Mouse (Mus musculus) hindbrain, postnatal 0 days (tissue): ENCODE measurements at regions not wholly inside any gene's neighbourhood (a gene's known extent, or its start where the extent isn't known, plus 50 kb on each side); places are given as distances from the start of the nearest gene placed in this dataset.

ENCODE experiments used
- ATAC-seq: fragments of 200-750 bp; cut with Nextera tagmentation; 2 replicates; pipeline ENCODE4 v1.8.0; 2017; ENCODE audit warnings: mild to moderate bottlenecking, moderate TSS enrichment, moderate library complexity
- DNase-seq: peaks from one replicate; pipeline ENCODE4 v3.0.0-alpha.2; 2015; ENCODE audit warnings: low spot score
- H3K27ac ChIP-seq: fragments of 300-500 bp; sonication (generic); 2 replicates; pipeline ENCODE4 v1.5.1; 2014; ENCODE audit warnings: mild to moderate bottlenecking
- H3K27me3 ChIP-seq: fragments of 300-500 bp; sonication (generic); 2 replicates; pipeline ENCODE4 v1.6.1; 2014; ENCODE audit warnings: low read length, mixed read lengths; ENCODE audit not compliant: insufficient read depth
- H3K36me3 ChIP-seq: fragments of 300-500 bp; sonication (generic); 2 replicates; pipeline ENCODE4 v1.6.1; 2014; ENCODE audit warnings: low read length, mixed read lengths; ENCODE audit not compliant: insufficient read depth
- H3K4me1 ChIP-seq: fragments of 300-500 bp; sonication (generic); 2 replicates; pipeline ENCODE4 v1.6.1; 2014; ENCODE audit warnings: antibody characterized with exemption, low read length, mixed read lengths; ENCODE audit not compliant: insufficient read depth
- H3K4me2 ChIP-seq: fragments of 300-500 bp; sonication (generic); 2 replicates; pipeline ENCODE4 v1.6.1; 2014; ENCODE audit warnings: low read depth, mild to moderate bottlenecking, low read length, moderate library complexity, mixed read lengths
- H3K4me3 ChIP-seq: fragments of 300-500 bp; sonication (generic); 2 replicates; pipeline ENCODE4 v1.5.1; 2014; ENCODE audit warnings: low read length
- H3K9ac ChIP-seq: fragments of 300-500 bp; sonication (generic); replicated peaks from 2 replicates; pipeline ENCODE4 v1.6.1; 2014; ENCODE audit warnings: mild to moderate bottlenecking, low read length, moderate library complexity, mixed read lengths
- H3K9me3 ChIP-seq: fragments of 300-500 bp; sonication (generic); 2 replicates; pipeline ENCODE4 v1.6.1; 2016; ENCODE audit warnings: low read length, mixed read lengths
- CTCF ChIP-seq: IDR thresholded peaks from 2 replicates; pipeline ENCODE4 v1.5.1; 2016; ENCODE audit warnings: antibody characterized with exemption, control low read depth, low read depth
- WGBS: fragments of 180-500 bp; shearing (Covaris S2); extraction: QIAGEN DNeasy Blood & Tissue Kit; methylation state at CpG from one replicate; pipeline ENCODE4 v1.1.7; 2014; 5-methylcytosine and 5-hydroxymethylcytosine counted together

DNA sequence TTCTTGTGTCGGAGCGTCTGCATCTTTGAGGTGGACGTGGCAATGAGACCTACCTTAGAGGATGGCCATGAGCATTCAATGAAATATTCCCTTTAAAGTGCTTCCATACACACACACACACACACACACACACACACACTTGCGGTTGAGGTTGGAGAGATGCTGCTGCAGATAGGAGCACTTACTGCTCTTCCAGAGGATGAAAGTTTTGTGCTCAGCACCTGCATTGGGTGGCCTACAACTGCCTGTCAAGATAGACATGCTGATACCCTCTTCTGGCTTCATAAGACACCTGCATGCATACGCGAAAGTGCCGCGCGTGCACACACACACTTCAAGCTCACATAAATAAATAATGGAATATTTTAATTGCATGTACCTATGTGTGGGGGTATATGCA lies 111.5 kb upstream of the Pja1 start:
- H3K9me3 ChIP-seq = no peaks in the 10 kb centered on the region
- no peaks in the 10 kb centered on the region for H3K36me3 ChIP-seq
- H3K27ac ChIP-seq = no peak overlapping the region
- DNase-seq = no peak
- 89% methylated on average over 9 of the region's 9 CpGs for WGBS
- no peaks in the 10 kb centered on the region for H3K27me3 ChIP-seq
- H3K4me2 ChIP-seq = no peak overlapping the region
- TF ChIP-seq CTCF = no peak
- no peak overlapping the region for H3K9ac ChIP-seq
- no peak overlapping the region for H3K4me3 ChIP-seq
- ATAC-seq = no peak
- H3K4me1 ChIP-seq = no peaks in the 10 kb centered on the region

DNA sequence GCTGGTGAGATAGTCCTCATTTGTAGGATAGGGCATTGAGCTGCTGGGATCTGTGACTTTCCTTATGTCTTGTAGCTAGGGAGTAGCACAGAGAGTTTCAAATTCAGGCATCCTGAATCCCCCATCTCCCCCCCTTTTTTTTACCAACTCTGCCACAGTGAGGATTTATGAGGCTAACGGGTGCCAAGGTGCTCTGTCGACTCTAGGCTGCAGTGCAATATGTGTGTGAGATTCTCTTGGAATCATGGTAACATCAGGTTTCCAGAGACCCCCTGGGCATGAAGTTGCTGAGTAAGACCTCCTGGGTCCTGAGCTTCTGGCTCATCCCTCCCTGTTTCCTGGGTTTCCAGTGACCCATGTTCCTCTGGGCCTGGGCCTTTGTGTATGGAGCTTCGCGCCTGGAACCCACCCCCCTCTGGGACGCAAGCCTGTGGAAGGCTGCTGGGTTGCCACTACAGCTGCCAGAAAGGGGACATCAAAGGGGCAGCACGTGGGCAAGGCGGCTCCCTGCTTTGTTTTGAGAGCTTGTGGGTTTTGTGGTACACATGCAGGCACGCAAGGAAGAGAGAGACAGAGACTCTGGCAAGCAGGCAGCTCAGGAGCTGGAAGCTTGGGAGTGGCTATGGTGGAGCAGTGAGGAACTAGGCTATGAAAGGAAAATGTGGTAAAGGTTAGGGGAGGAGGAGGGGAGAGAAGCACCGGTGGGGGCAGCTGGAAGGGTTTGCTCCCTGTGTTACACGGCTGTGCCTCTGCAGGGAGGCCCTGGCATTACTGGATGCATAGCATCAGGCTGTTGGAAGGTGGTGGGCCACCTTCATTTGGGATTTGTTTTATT lies 110.8 kb upstream of the Pja1 start:
- H3K27me3 ChIP-seq = no peaks in the 10 kb centered on the region
- DNase-seq (peak; percentile 12), ATAC-seq (peak; percentile 55; the same call in 1 of the 2 replicates)
- H3K27ac ChIP-seq = no peak overlapping the region
- TF ChIP-seq CTCF = no peak
- H3K9me3 ChIP-seq = no peaks in the 10 kb centered on the region
- no peaks in the 10 kb centered on the region for H3K4me1 ChIP-seq
- H3K4me3 ChIP-seq = no peak overlapping the region
- H3K9ac ChIP-seq = no peak overlapping the region
- H3K36me3 ChIP-seq = no peaks in the 10 kb centered on the region
- no peak overlapping the region for H3K4me2 ChIP-seq
- 47% methylated on average over 10 of the region's 10 CpGs for WGBS

DNA sequence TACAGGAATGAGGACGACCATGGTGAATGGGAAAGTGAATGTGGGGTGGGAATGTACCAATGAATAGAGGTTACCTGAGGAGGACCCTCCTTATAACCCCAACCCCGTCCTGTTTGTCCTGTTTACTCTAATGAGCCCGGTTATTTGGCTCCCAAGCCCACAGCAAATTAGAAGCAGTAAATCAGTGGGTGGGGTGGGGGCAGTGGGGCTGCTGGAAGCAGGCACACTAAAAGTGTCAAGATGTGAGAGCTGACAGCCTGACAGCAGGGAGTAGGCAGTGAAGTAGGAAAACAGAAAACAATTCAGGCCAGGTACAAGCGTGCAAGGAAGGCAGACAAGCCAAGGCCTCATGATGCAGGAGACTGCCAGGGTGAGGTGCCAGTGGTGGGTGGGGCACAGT lies 108.1 kb upstream of the Pja1 start:
- no peak overlapping the region for H3K4me2 ChIP-seq
- no peak overlapping the region for H3K4me3 ChIP-seq
- DNase-seq (no peak), ATAC-seq (no peak)
- H3K27me3 ChIP-seq = no peaks in the 10 kb centered on the region
- no peaks in the 10 kb centered on the region for H3K9me3 ChIP-seq
- H3K36me3 ChIP-seq = no peaks in the 10 kb centered on the region
- no peak overlapping the region for H3K9ac ChIP-seq
- TF ChIP-seq CTCF = no peak
- 69% methylated on average over 4 of the region's 4 CpGs for WGBS
- no peaks in the 10 kb centered on the region for H3K4me1 ChIP-seq
- H3K27ac ChIP-seq = no peak overlapping the region

DNA sequence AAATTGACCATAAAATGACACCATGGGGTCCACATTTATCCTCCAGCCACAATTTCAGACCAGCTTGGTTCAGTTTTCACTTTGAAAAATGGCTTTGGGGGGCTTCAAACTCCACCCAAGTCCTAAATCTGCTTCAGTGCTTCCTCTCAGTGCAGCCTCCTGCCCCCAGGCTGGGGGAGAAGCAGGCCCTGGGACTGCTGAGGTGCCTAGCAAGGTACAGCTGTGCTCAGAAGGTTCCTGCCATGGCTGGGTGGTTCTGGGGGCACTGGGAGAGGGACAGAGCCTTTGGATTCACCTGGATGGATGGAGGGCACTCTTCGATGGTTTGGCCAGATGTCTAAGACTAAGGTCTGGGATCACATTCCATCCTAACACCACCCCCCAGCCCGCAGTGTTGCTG lies 107.7 kb upstream of the Pja1 start:
- H3K27ac ChIP-seq = no peak overlapping the region
- H3K36me3 ChIP-seq = no peaks in the 10 kb centered on the region
- no peaks in the 10 kb centered on the region for H3K27me3 ChIP-seq
- no peak overlapping the region for H3K4me2 ChIP-seq
- no peaks in the 10 kb centered on the region for H3K4me1 ChIP-seq
- H3K4me3 ChIP-seq = no peak overlapping the region
- no peak for ATAC-seq
- WGBS = 86% methylated on average over 2 of the region's 2 CpGs
- TF ChIP-seq CTCF = no peak
- DNase-seq = no peak
- H3K9me3 ChIP-seq = no peaks in the 10 kb centered on the region
- no peak overlapping the region for H3K9ac ChIP-seq

DNA sequence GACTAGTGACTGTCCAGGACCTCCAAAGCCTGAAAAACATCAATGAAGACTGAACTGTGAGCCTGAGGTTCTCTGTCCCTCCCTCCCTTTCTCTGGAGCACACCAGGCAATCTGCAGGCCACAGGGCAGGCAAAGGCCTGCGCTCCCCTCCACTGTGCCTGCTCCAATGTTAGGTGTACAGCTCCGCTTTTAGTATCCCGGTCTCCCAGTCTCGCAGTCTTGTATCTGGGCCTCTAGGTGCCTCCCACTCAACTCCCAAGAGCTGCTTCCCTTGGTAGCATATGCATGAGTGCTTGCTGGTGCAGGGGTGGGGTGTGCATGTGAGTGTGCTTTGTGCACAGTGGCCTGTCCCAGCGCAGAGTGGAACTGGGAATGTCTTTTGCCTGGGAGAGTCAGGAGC lies 104.0 kb upstream of the Pja1 start:
- H3K4me1 ChIP-seq = no peaks in the 10 kb centered on the region
- no peak for DNase-seq
- ATAC-seq = peak; percentile 31
- no peaks in the 10 kb centered on the region for H3K27me3 ChIP-seq
- no peak for TF ChIP-seq CTCF
- H3K4me2 ChIP-seq = no peak overlapping the region
- no peak overlapping the region for H3K27ac ChIP-seq
- no peak overlapping the region for H3K9ac ChIP-seq
- H3K36me3 ChIP-seq = no peaks in the 10 kb centered on the region
- no peak overlapping the region for H3K4me3 ChIP-seq
- 55% methylated on average over 5 of the region's 5 CpGs for WGBS
- H3K9me3 ChIP-seq = no peaks in the 10 kb centered on the region

DNA sequence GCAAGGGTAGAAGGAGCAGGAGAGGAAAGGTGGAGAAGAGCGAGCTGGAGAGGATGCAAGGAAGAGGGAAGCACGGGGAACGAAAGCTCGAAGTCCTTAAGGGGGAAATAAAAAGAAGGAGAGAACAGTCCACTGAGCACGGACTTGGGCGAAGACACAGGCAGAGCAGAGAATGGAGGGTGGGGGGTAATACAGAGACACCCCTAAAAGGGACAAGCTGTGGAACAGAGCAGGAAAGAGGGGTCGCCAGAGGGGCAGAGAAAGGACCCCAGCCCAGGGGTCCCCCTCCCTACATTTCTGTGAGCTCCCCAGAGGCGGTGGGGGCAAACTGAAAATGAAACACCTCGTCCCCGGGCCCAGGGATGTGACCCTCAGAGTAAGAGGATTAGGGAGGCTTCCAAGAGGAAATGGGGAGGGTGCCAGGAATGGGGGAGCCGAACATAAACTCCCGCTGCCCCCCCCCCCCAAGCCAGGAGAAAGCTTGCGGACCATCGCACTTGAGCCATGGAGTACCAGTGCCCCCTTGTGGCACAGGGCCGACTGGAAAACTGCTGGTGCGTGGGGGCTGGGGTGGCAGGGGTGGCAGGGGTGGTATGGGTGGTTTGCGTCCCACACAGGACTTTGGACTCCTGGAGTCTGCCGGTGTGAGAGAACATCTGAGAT lies 103.5 kb upstream of the Pja1 start:
- peak overlapping the region; percentile 50 for H3K4me2 ChIP-seq
- H3K9me3 ChIP-seq = no peaks in the 10 kb centered on the region
- WGBS = 38% methylated on average over 16 of the region's 18 CpGs
- no peak overlapping the region for H3K9ac ChIP-seq
- H3K36me3 ChIP-seq = no peaks in the 10 kb centered on the region
- no peak overlapping the region for H3K27ac ChIP-seq
- DNase-seq (peak; percentile 71), ATAC-seq (peak; percentile 64)
- H3K4me1 ChIP-seq = no peaks in the 10 kb centered on the region
- H3K27me3 ChIP-seq = no peaks in the 10 kb centered on the region
- peak; percentile 81 for TF ChIP-seq CTCF
- H3K4me3 ChIP-seq = peak overlapping the region; percentile 14; the same call in 1 of the 2 replicates

DNA sequence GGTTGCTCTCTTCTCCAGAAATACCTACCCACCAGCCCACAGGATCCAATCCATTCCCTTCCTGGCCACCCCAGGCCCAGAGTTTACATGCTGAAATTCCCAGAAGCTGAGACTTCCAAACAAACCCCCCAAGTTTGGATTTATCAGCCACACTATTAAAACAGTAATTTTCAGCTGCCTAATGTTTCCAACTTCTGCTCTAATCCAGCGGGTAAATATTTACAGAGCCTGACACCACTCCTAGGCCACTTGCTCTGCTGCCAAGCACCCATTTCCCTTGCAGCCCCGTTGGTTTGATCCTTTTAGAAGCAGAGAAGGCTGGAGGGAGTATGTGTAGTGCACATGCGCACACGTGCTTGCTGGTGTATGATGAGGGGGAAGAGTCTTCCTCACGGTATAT lies 99.1 kb upstream of the Pja1 start:
- H3K27me3 ChIP-seq = peaks cover 12% of the 10 kb centered on the region; the same call in 1 of the 2 replicates
- no peak overlapping the region for H3K9ac ChIP-seq
- 79% methylated on average over 5 of the region's 5 CpGs for WGBS
- no peaks in the 10 kb centered on the region for H3K4me1 ChIP-seq
- no peak for TF ChIP-seq CTCF
- ATAC-seq (no peak), DNase-seq (no peak)
- H3K4me2 ChIP-seq = no peak overlapping the region
- no peak overlapping the region for H3K4me3 ChIP-seq
- H3K27ac ChIP-seq = no peak overlapping the region
- H3K36me3 ChIP-seq = no peaks in the 10 kb centered on the region
- H3K9me3 ChIP-seq = no peaks in the 10 kb centered on the region
